Mouse (Mus musculus): ENCODE data around the gene Tsc22d1. TPM values are rescaled to one million over a fixed set of nuclear protein-coding genes. Genes with fewer than 3 reads are reported as not detected.
A peak's percentile ranks its signal among the peaks of the same experiment; 100 is the strongest.

Gene Tsc22d1
- 1,044 and 1,092 TPM in 2 replicates for polyA plus RNA-seq (2015; fragmentation: Nextera tagmentation; extraction: Ambion mirVana)

GRCm38 (mm10) chr14:76414862-76415780, at the start of gene Tsc22d1:
TSS of gene Tsc22d1 (plus strand) at chr14:76414961.
- H3K9me3 ChIP-seq (ENCODE audit: low read length), result no peaks in the 10 kb centered on the region
- peaks cover 17% of the 10 kb centered on the region for H3K36me3 ChIP-seq (ENCODE audit: insufficient read depth, low read length)
- H3K27me3 ChIP-seq (ENCODE audit: insufficient read depth, low read length), result no peaks in the 10 kb centered on the region
- ATAC-seq (ENCODE audit: low FRiP score, low TSS enrichment), result peak; percentile 9; the same call in 1 of the 2 replicates
- peak within 1 kb of the TSS; percentile 91 for H3K4me2 ChIP-seq (replicated peaks; ENCODE audit: low read depth, low read length)
- H3K4me3 ChIP-seq (ENCODE audit: low read length), result peak within 1 kb of the TSS; percentile 85
- peak within 1 kb of the TSS; percentile 98 for H3K9ac ChIP-seq (replicated peaks; ENCODE audit: low read length)
- under 1% methylated on average over 62 of the region's 128 CpGs for WGBS
- H3K27ac ChIP-seq (ENCODE audit: low read length), result peak within 1 kb of the TSS; percentile 99
- peaks cover 34% of the 10 kb centered on the region for H3K4me1 ChIP-seq (ENCODE audit: insufficient read depth, low read length)

GRCm38 (mm10) chr14:76373638-76374037, 41.1 kb upstream of the Tsc22d1 start:
- 78% methylated on average over 6 of the region's 6 CpGs for WGBS
- H3K36me3 ChIP-seq (ENCODE audit: insufficient read depth, low read length), result no peaks in the 10 kb centered on the region
- ATAC-seq (ENCODE audit: low FRiP score, low TSS enrichment), result no peak
- no peak overlapping the region for H3K4me2 ChIP-seq (replicated peaks; ENCODE audit: low read depth, low read length)
- no peaks in the 10 kb centered on the region for H3K9me3 ChIP-seq (ENCODE audit: low read length)
- no peak overlapping the region for H3K27ac ChIP-seq (ENCODE audit: low read length)
- H3K4me1 ChIP-seq (ENCODE audit: insufficient read depth, low read length), result no peaks in the 10 kb centered on the region
- no peak overlapping the region for H3K9ac ChIP-seq (replicated peaks; ENCODE audit: low read length)
- no peaks in the 10 kb centered on the region for H3K27me3 ChIP-seq (ENCODE audit: insufficient read depth, low read length)
- no peak overlapping the region for H3K4me3 ChIP-seq (ENCODE audit: low read length)

GRCm38 (mm10) chr14:76374601-76375000, 40.2 kb upstream of the Tsc22d1 start:
- H3K36me3 ChIP-seq (ENCODE audit: insufficient read depth, low read length), result no peaks in the 10 kb centered on the region
- H3K9ac ChIP-seq (replicated peaks; ENCODE audit: low read length), result no peak overlapping the region
- H3K9me3 ChIP-seq (ENCODE audit: low read length), result no peaks in the 10 kb centered on the region
- H3K4me3 ChIP-seq (ENCODE audit: low read length), result no peak overlapping the region
- 74% methylated on average over 6 of the region's 6 CpGs for WGBS
- ATAC-seq (ENCODE audit: low FRiP score, low TSS enrichment), result no peak
- H3K27ac ChIP-seq (ENCODE audit: low read length), result no peak overlapping the region
- H3K4me1 ChIP-seq (ENCODE audit: insufficient read depth, low read length), result no peaks in the 10 kb centered on the region
- no peak overlapping the region for H3K4me2 ChIP-seq (replicated peaks; ENCODE audit: low read depth, low read length)
- H3K27me3 ChIP-seq (ENCODE audit: insufficient read depth, low read length), result no peaks in the 10 kb centered on the region

GRCm38 (mm10) chr14:76376561-76376960, 38.2 kb upstream of the Tsc22d1 start:
- H3K36me3 ChIP-seq (ENCODE audit: insufficient read depth, low read length), result no peaks in the 10 kb centered on the region
- H3K4me1 ChIP-seq (ENCODE audit: insufficient read depth, low read length), result no peaks in the 10 kb centered on the region
- no peak overlapping the region for H3K9ac ChIP-seq (replicated peaks; ENCODE audit: low read length)
- no peaks in the 10 kb centered on the region for H3K9me3 ChIP-seq (ENCODE audit: low read length)
- no peak overlapping the region for H3K4me2 ChIP-seq (replicated peaks; ENCODE audit: low read depth, low read length)
- H3K27me3 ChIP-seq (ENCODE audit: insufficient read depth, low read length), result no peaks in the 10 kb centered on the region
- no peak overlapping the region for H3K4me3 ChIP-seq (ENCODE audit: low read length)
- H3K27ac ChIP-seq (ENCODE audit: low read length), result no peak overlapping the region
- ATAC-seq (ENCODE audit: low FRiP score, low TSS enrichment), result peak; percentile 77; the same call in 1 of the 2 replicates
- 44% methylated on average over 5 of the region's 5 CpGs for WGBS

- Histone ChIP-seq H3K36me3 (ENCODE audit: insufficient read depth, low read length) (no peaks in the 10 kb centered on the region), H3K27me3 (ENCODE audit: insufficient read depth, low read length) (no peaks in the 10 kb centered on the region), H3K9ac (replicated peaks; ENCODE audit: low read length) (no peak overlapping the region), H3K27ac (ENCODE audit: low read length) (no peak overlapping the region), H3K9me3 (ENCODE audit: low read length) (no peaks in the 10 kb centered on the region), H3K4me2 (replicated peaks; ENCODE audit: low read depth, low read length) (no peak overlapping the region), H3K4me1 (ENCODE audit: insufficient read depth, low read length) (no peaks in the 10 kb centered on the region), H3K4me3 (ENCODE audit: low read length) (no peak overlapping the region)
- WGBS, result 81% methylated on average over 3 of the region's 3 CpGs
- no peak for ATAC-seq (ENCODE audit: low FRiP score, low TSS enrichment)
Measured at GRCm38 (mm10) chr14:76379411-76379810, 35.4 kb upstream of the Tsc22d1 start.

- no peak overlapping the region for H3K9ac ChIP-seq (replicated peaks; ENCODE audit: low read length)
- no peaks in the 10 kb centered on the region for H3K36me3 ChIP-seq (ENCODE audit: insufficient read depth, low read length)
- no peaks in the 10 kb centered on the region for H3K27me3 ChIP-seq (ENCODE audit: insufficient read depth, low read length)
- 73% methylated on average over 7 of the region's 7 CpGs for WGBS
- no peak overlapping the region for H3K27ac ChIP-seq (ENCODE audit: low read length)
- no peaks in the 10 kb centered on the region for H3K4me1 ChIP-seq (ENCODE audit: insufficient read depth, low read length)
- ATAC-seq (ENCODE audit: low FRiP score, low TSS enrichment), result no peak
- no peak overlapping the region for H3K4me3 ChIP-seq (ENCODE audit: low read length)
- H3K9me3 ChIP-seq (ENCODE audit: low read length), result no peaks in the 10 kb centered on the region; the same call in 1 of the 2 replicates
- no peak overlapping the region for H3K4me2 ChIP-seq (replicated peaks; ENCODE audit: low read depth, low read length)
Measured at GRCm38 (mm10) chr14:76388025-76388424, 26.7 kb upstream of the Tsc22d1 start.

GRCm38 (mm10) chr14:76398251-76398650, 16.5 kb upstream of the Tsc22d1 start:
- no peaks in the 10 kb centered on the region for H3K36me3 ChIP-seq (ENCODE audit: insufficient read depth, low read length)
- no peaks in the 10 kb centered on the region for H3K27me3 ChIP-seq (ENCODE audit: insufficient read depth, low read length)
- ATAC-seq (ENCODE audit: low FRiP score, low TSS enrichment), result no peak
- H3K4me2 ChIP-seq (replicated peaks; ENCODE audit: low read depth, low read length), result no peak overlapping the region
- H3K27ac ChIP-seq (ENCODE audit: low read length), result no peak overlapping the region
- no peaks in the 10 kb centered on the region for H3K9me3 ChIP-seq (ENCODE audit: low read length)
- H3K9ac ChIP-seq (replicated peaks; ENCODE audit: low read length), result no peak overlapping the region
- H3K4me1 ChIP-seq (ENCODE audit: insufficient read depth, low read length), result no peaks in the 10 kb centered on the region
- no peak overlapping the region for H3K4me3 ChIP-seq (ENCODE audit: low read length)

GRCm38 (mm10) chr14:76402574-76402973, 12.2 kb upstream of the Tsc22d1 start:
- no peak overlapping the region for H3K4me3 ChIP-seq (ENCODE audit: low read length)
- H3K9ac ChIP-seq (replicated peaks; ENCODE audit: low read length), result no peak overlapping the region
- H3K4me1 ChIP-seq (ENCODE audit: insufficient read depth, low read length), result no peaks in the 10 kb centered on the region
- no peaks in the 10 kb centered on the region for H3K36me3 ChIP-seq (ENCODE audit: insufficient read depth, low read length)
- no peaks in the 10 kb centered on the region for H3K9me3 ChIP-seq (ENCODE audit: low read length)
- 87% methylated on average over 4 of the region's 4 CpGs for WGBS
- no peak overlapping the region for H3K27ac ChIP-seq (ENCODE audit: low read length)
- no peak for ATAC-seq (ENCODE audit: low FRiP score, low TSS enrichment)
- H3K27me3 ChIP-seq (ENCODE audit: insufficient read depth, low read length), result no peaks in the 10 kb centered on the region
- H3K4me2 ChIP-seq (replicated peaks; ENCODE audit: low read depth, low read length), result no peak overlapping the region

GRCm38 (mm10) chr14:76409111-76409510, 5.7 kb upstream of the Tsc22d1 start:
- WGBS, result 43% methylated on average over 8 of the region's 8 CpGs
- no peak for ATAC-seq (ENCODE audit: low FRiP score, low TSS enrichment)
- Histone ChIP-seq H3K4me3 (ENCODE audit: low read length) (no peak overlapping the region), H3K27me3 (ENCODE audit: insufficient read depth, low read length) (no peaks in the 10 kb centered on the region), H3K4me2 (replicated peaks; ENCODE audit: low read depth, low read length) (no peak overlapping the region), H3K9ac (replicated peaks; ENCODE audit: low read length) (no peak overlapping the region), H3K9me3 (ENCODE audit: low read length) (no peaks in the 10 kb centered on the region), H3K27ac (ENCODE audit: low read length) (no peak overlapping the region), H3K36me3 (ENCODE audit: insufficient read depth, low read length) (no peaks in the 10 kb centered on the region), H3K4me1 (ENCODE audit: insufficient read depth, low read length) (no peaks in the 10 kb centered on the region)

- Histone ChIP-seq H3K4me3 (ENCODE audit: low read length) (peak overlapping the region; percentile 85), H3K36me3 (ENCODE audit: insufficient read depth, low read length) (peaks cover 17% of the 10 kb centered on the region), H3K27me3 (ENCODE audit: insufficient read depth, low read length) (no peaks in the 10 kb centered on the region), H3K4me2 (replicated peaks; ENCODE audit: low read depth, low read length) (peak overlapping the region; percentile 91), H3K27ac (ENCODE audit: low read length) (peak overlapping the region; percentile 99), H3K9ac (replicated peaks; ENCODE audit: low read length) (peak overlapping the region; percentile 98), H3K4me1 (ENCODE audit: insufficient read depth, low read length) (peaks cover 25% of the 10 kb centered on the region), H3K9me3 (ENCODE audit: low read length) (no peaks in the 10 kb centered on the region)
- under 1% methylated on average over 10 of the region's 10 CpGs for WGBS
- ATAC-seq (ENCODE audit: low FRiP score, low TSS enrichment), result peak; percentile 5; the same call in 1 of the 2 replicates
Measured at GRCm38 (mm10) chr14:76413773-76414121, 1.0 kb upstream of the Tsc22d1 start.

All from kidney, embryonic 16.5 days (tissue).